Mouse (Mus musculus) erythroblast, embryonic 14.5 days (primary cell): ENCODE data around the gene Slc27a5.

Experiments used
- GATA1 ChIP-seq: IDR thresholded peaks from 2 replicates; pipeline ENCODE4 v1.6.1; 2012; ENCODE audit warnings: low read length, inconsistent platforms, mixed read lengths
- TAL1 ChIP-seq: IDR thresholded peaks from 3 replicates; pipeline ENCODE4 v1.6.1; 2012; ENCODE audit warnings: low read length, inconsistent platforms, mixed read lengths

- TF ChIP-seq GATA1 (no peak), TAL1 (no peak)
Observed at GRCm38 (mm10) chr7:13023928-13024731, 26.1 kb upstream of the Slc27a5 start.
